Mouse (Mus musculus) liver, adult 10 weeks (tissue): ENCODE results near the gene Klra17. TPM values are rescaled to one million over a fixed set of nuclear protein-coding genes. Genes with fewer than 3 reads are reported as not detected.

Experiments
- polyA plus RNA-seq: library from polyadenylated mRNA; stranded (reverse); fragments of 350-450 nt; fragmentation: Illumina TruSeq; extraction: RNeasy Lipid Tissue Mini Kit (QIAGEN cat#74804); gene quantifications from one replicate; pipeline ENCODE4 v1.2.3, GENCODE M21; 2014; ENCODE audit warnings: low read depth, low replicate concordance

The Klra17 gene
- polyA plus RNA-seq = not detected

GRCm38 (mm10) chr6:129876549-129876948 lies at the start of gene Klra17:
TSS of gene Klra17 (minus strand) at chr6:129876672.

GRCm38 (mm10) chr6:129917476-129917946 lies 41.0 kb upstream of the Klra17 start, which contains the start of gene Klra5:
TSS of gene Klra5 (minus strand) at chr6:129917650.

GRCm38 (mm10) chr6:129862349-129862748 lies 14.1 kb downstream of the Klra17 start, which contains the start of gene Gm17631:
TSS of gene Gm17631 (plus strand) at chr6:129862649.

GRCm38 (mm10) chr6:129784170-129784569 lies 92.3 kb downstream of the Klra17 start, which contains the start of gene Gm156:
TSS of gene Gm156 (minus strand) at chr6:129784270.

Other genes starting within 250 kb of the Klra17 start
- gene Klrc3, start 233.3 kb downstream of the Klra17 start, polyA plus RNA-seq = not detected
- gene Klrc2, start 216.0 kb downstream of the Klra17 start, polyA plus RNA-seq = 0.40 TPM
- 0.90 TPM for gene Klrc1, start 197.7 kb downstream of the Klra17 start, polyA plus RNA-seq
- gene Klri1, start 159.5 kb downstream of the Klra17 start, polyA plus RNA-seq = not detected
- gene Klri2, start 136.2 kb downstream of the Klra17 start, polyA plus RNA-seq = 0.19 TPM
- not detected for gene Gm156, start 92.4 kb downstream of the Klra17 start, polyA plus RNA-seq
- gene Gm17631, start 14.0 kb downstream of the Klra17 start, polyA plus RNA-seq = not detected
- gene Klra5, start 41.0 kb upstream of the Klra17 start, polyA plus RNA-seq = not detected
- gene Klra6, start 150.3 kb upstream of the Klra17 start, polyA plus RNA-seq = not detected
- gene Klra4, start 190.6 kb upstream of the Klra17 start, polyA plus RNA-seq = not detected